Mouse (Mus musculus) embryo, embryonic 11 days (tissue): Measurements from ENCODE around the gene Tacr2.

Experiments
- DNase-seq: peaks from one replicate; pipeline ENCODE4 v3.0.0-alpha.2; 2015

The Tacr2 gene

DNA sequence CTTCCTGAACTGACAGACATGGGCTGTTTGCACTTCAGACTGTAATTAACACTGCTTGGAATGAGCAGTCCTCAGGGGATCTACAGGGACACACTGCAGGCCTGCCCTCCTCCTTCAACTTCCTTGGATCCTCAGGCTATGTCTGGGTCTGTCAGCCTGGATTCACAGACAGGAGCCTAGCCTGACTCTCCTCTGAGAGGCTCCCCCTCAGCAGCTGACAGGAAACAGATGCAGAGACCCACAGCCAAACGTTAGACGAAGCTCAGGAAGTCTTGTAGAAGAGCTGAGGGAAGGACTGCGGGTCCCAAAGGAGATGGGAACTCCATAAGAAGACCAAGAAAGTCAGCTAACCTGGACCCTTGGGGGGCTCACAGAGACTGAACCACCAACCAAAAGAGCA lies 54.2 kb downstream of the Tacr2 start:
- peak; percentile 27 for DNase-seq

DNA sequence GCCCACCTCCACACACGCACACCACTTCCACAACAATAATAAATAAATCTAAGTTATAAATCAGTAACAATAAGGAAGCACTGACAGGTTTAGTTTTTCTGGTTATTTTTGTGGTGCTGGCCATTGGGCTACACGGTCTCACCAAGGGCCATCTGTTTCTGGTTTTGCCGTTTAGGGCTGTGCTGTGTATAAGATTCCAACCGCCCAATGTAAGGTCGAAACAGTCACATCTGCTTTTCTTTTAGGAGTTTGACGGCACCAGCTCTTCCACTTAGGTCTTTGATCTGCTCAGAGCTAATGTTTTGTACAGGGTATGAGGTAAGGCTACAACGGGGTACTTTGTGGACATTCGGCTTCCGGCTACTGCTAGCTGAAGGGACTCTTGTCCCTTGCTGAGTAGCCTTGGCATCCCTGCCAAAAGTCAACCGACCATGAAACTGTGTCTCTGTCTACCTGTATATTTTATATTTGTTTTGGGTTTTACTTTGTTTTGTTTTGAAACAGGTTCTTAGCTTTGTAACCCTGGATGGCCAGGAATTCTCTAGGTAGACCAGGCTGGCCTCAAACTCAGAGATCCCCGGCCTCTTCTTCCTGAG lies 56.8 kb downstream of the Tacr2 start:
- peak; percentile 58 for DNase-seq

DNA sequence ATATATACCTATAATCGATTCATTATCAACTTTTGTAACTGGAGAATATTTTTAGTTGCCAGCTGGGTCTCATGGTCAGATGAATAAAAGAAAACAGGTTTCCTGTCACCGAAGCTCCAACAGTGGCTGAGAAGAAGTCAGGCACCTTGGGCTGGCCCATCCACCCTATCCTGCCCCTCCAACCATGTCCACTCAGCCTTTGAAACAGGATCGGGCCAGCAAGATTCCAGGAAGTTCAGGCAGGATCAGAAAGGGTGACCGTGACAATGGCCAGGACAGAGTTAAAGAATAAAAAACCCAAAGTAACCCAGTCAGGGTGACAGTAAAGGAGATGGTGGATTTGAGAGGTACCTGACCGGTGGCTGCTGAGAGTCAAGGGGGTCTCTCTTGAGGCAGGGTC lies 57.4 kb downstream of the Tacr2 start:
- no peak for DNase-seq

DNA sequence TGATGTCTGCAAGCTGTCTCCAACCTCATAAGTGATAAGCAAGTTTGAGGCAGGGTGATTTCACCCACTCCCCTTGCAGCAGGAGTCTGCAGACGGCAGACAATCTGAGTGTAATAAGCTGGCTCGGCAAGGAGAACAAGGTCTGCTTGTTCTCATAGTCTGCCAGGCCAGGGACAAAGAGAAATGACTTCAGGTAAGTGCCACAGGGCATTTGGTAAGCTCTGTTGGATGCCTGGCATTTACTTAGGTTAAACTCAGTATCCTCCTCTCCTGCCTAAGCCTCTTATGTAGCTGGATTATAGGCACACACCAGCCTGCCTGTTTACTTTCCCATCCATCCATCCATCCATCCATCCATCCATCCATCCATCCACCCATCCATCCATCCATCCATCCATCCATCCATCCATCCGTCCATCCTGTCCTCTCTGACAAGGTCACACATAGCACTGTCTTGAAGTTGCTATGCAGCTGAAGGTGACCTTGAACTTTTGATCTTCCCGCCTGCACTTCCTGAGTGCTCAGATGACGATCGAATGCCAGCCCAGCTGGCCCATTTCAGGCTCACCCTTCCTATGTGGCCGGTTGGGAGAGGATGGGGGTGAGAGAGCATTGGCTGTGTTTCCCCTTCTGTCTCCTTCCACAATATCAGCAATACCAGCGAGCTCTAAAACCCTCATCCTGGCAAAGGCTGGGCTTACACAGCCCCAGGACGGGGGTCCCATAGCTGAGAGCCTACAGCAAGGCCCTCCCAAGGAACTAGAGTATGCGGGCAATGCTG lies 58.2 kb downstream of the Tacr2 start:
- DNase-seq = no peak

DNA sequence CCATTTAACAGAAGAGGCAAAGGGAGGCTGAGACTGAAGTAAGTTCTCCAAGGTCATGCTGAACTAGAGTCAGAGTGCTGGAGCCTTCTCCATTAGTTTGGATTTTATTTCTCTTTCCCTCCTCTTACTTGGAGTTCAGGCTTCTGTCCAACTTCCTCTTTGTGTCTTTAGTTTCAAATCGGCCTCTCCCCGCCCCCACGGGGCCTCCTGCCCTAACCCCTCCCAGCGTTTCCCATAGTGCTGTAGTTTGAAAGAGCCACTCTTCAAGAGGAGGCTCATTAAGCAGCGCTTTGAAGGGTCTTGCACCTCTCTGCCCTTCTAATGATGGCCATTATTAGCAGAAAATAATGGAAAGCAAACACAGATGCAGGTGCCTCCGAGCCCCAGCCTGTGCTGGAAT lies 59.2 kb downstream of the Tacr2 start:
- peak; percentile 44 for DNase-seq

DNA sequence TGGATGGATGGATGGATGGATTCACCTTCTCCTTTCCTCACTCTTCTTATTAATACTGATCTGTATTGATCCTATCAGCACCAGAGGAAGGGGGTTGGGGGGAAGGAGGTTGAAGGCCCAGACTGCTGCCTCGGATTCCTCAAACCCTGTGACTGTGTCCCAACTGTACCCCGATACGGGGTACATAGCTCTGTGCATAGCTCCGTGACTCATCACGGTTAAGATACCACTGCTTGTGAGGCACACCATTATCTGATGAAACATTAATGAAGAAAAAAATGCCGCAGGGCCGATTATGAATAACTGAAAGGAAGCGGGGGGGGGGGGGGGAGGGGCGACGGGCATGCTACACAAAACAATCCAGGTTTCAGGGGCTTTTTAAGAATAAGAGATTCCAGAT lies 60.9 kb downstream of the Tacr2 start:
- no peak for DNase-seq

DNA sequence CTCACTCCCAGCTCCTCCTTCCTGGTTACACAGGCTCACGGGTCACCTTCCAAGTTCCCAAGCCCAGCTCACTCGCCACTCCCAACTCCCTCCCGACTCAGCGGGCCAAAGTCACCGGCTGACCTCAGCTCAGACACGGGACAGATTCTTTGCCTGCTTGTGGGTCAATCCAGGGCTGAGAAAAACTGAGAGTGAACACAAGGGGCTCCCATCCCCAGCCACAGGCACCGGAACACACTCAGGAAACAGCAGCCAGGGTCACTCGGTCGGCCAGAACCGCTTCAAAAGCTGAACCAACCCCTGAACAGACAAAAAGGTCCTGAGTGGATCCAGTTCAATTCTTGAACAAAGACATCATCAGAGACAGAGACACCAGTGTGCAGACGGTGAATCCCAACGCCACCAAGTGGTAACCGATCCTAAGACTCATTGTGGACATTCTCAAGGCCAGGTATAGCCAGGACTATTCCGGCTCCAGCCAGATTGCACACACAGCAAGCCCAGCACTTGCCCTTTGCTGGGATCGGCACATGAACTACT lies 61.7 kb downstream of the Tacr2 start:
- DNase-seq = no peak
